Mouse (Mus musculus): ENCODE measurements around the gene Ccdc47.

The Ccdc47 gene

DNA sequence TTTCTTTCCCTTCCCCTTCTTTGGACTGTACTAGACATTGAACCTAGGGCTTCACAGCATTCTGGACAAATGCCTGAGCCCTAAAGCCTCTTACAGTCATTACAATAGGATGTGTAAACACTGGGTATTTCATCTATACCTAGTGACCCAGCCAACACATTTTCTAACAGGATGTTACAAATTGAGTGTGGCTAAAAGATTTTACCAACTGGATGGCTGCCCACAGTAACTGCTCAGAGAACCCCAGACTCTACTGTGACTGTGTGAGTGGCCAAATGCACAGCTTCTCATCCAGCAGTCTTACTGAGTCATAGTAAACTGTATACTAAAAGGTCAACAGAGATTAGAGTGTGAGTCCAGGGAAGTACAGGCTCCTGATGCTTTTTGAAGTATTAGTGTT is 20.8 kb downstream of the Ccdc47 start:
- DNase-seq, result no peak

DNA sequence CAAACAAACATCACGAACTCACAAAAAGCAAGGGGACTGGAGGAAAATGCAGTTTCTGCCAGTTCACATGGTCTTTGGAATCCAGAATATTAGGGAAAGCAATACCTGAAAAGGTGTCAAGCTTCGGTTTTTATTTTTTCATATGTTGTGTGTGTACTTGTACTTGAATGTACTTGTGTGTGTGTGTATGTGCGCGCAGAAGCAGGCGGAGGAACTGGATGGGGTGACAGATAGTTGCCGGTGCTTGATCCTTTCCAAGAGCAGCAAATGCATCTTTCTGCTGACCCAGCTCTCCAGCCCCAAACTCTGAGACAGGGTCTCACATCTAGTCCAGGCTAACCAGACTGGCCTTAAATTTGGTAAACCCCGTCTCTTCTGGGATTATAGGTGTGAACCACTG is 21.3 kb downstream of the Ccdc47 start:
- no peak for DNase-seq

DNA sequence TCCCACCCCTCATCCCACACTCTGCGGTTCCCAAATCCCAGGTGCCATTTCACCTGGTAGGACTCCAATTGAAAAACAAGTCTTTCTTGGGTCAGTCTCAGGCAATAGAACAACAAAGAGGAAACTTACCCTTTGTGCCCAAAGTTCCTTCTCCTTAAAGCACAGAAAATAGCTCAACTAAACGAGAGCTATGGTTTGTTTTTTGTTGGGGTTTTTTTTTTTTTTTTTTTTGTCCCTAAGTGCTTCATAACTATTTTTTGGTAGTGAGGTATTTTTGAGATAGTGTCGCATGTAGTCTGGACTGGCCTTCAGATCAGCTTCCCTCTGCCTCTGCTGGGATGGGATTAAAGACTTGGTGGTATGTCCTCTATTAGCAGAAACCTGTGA is 22.0 kb downstream of the Ccdc47 start:
- no peak for DNase-seq

DNA sequence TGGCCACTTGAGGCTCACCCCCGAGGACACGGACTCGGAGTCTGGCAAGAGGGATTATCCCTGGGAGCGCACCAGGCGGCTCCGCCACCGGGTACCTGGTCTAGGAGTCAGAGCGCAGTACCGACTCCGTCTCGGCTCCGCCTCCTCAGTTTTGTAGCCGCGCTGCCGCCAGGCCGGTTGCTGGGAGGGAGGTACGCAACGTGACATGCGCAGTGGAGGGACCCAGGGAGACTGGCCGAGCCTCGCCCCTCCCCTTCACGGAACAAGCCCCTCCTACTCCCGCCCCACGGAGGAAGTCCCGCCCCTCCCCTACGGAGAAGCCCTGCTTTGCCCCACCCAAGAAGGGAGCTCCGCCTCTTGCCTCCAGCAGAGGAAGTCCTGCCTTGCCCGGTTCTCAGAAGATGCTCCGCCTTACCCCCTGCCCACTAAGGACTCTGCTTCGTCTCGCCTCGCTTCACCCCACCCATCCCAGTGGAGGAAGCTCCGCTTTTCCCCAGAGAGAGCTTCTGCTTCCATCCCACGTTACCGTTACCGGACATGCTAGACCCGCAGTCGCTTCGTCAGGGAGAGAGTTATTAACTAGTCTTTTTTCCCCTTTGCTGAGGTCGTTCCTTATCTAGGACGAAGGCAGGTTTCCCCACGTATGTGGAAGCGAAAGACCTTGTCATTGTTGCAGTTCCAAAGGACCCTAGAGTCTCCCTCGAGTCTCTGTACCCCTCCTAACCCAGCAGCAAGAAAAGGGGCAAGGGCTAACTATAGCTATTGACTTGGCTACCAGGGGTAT is 22.6 kb downstream of the Ccdc47 start:
- peak; percentile 97 for DNase-seq

DNA sequence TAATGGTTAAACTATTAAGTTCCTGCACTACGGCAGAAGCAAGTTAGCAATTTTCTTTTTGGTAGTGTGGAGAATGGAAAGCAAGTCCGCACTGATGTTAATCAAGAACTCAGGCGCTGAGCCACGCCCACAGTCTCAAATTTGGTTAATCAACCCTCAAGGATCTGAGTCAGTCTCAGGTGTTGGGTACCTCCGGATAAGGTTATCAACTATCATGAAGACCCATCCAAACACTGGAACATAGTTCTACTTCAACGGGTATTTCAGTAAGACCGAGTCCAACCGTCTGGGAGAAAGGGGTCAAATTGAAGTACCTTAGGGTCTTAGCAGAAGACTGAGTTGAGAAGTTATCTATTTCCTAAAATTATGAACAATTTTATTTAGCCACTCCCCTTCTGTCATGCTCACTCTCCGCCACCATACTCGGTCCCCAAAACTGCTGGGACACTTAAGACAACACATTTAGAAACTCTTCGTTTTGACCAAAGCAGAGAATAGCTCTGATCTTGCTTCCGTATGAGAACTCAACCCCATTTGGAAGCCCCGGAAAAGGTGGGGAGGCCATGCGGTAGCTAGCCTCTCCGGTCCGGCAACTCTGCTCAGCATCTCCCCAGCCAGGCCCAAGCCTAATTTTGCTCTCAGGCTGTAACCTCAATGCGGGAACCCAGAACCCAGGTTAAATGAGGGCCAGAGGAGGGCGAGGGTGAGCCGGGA is 23.3 kb downstream of the Ccdc47 start:
- no peak for DNase-seq

DNA sequence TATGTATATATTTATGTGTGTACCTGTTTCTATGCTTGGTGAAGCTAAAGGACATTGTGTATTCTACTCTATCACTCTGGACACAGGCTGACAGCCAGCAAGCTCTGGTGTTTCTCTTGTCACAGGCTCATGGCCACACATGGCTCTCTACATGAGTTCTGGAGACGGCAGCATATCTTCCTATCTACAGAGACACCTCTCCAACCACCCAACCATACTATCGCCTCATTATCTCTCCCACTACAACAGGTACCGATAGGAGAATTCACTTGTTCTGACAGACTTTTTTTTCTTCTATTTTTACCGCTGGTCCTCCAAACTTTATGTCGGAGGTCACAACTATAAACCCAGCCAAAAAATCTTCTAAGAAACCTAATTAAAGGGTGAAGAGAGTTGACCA is 23.9 kb downstream of the Ccdc47 start:
- DNase-seq, result no peak

DNA sequence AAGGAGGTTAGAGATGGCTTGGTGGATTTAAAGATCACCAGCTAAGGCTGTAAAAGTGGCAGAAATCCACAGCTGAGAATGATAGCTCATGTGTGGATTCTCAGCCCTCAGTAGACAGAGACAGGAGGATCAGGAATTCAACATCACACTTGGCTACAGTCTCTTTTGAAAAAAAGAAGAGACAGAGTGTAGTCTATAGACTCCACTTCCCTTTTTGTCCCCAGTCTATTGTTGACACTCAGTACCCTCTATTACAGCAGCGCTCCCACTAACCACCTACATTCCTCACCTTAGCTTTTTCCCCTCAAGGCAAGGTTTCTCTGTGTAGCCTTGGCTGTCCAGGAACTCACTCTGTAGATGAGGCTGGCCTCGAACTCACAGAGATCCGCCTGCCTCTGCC is 24.4 kb downstream of the Ccdc47 start:
- DNase-seq, result no peak

DNA sequence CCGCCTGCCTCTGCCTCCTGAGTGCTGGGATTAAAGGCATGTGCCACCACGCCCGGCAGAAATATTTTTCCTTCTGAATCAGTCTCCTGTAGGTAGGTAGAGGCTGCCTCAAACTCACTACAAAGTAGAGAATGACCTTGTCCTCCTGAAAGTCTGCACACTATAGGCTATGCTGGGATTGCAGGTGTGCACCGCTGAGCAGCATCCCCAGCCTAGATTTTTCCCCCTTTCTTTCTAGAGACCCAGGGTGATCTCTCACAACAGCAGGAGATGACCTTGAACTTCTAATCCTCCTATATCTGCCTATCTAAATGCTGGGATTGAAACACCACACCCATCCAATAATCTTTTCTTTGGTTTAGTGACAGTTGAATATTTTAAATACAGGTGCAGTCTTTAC is 28.8 kb downstream of the Ccdc47 start:
- no peak for DNase-seq

DNA sequence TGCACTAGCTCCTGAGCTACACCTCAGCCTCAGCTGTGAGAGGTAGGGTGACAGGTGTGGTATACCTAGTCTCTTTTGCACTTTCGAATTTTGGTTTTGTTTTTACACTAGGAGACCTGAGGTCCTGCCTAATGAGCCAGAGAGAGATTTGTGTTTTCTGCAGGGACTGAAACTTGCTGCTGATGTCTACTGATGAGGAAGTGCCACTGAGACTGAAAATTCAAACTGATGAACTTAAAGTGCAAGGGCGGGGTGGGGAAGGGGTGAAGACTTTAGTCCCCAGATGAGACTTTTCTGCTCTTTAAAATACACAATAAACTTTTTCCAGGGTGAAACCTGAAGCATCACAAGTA is 35.7 kb downstream of the Ccdc47 start:
- no peak for DNase-seq

DNA sequence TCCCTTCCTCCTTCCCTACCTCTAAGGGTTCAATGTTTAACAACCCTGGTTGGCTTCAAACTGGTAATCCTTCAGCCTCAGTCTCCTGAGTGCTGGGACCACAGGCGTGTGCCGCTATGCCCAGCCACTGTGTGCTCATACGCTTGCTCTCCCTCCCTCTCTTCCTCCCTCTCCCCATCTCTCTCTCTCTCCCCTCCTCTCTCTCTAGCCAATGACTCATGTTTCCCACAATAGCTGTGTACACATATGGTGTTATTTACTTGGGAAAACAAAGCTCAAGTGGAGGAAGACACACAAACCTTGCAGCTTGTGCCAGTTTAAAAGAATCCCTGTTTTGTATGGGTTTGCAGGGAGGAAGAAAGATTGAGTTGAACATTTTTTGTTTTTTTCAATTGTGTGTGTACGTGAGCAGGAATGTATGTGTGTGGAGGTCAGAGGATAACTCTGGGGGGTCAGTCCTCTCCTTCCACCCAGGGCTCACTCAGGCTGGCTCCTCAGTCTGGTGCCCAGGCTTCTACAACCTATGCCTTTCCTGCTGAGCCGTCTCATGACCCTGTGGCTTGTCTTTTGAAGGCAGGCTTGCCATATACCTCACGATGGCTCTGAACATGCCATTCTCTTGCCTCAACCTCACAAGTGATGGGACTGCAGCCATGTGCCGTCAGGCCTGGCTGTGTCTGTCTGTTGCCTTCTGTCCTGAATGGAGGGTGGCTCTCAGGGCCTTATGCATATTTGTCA is 36.3 kb downstream of the Ccdc47 start:
- peak; percentile 59 for DNase-seq

DNA sequence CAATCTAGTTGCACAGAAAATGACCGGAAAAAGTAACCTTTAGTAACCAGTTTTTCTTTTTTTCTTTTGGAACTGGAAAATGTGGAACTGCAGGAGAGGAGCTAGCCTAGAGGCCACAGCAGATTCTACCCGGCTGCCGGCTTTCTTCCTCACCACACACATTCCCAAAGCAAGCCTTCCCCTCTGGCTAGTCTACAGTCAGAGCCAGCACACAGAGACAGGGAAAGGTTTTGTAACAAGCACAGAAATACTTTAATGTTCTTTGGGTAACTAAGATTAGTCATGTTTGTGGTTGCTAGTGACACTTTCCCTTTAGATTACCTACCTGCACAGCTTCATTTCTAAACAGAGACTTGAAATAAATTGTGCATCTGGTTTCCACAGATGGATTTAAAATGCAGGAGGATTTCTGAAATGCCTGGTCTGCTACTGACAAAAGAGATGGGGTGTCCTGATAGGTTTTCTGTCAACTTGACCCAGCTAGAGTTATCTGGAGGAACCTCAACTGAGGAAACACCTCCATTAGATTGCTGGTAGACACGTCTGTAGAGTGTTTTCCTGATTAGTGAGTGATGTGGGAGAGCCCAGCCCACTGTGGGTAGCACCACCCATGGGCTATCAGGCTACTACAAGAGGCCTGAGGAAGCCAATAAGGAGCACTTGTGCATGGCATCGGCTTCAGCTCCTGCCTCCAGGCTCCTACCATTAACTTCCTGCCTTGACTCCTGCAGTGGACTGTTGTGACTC is 37.9 kb downstream of the Ccdc47 start:
- no peak for DNase-seq

DNA sequence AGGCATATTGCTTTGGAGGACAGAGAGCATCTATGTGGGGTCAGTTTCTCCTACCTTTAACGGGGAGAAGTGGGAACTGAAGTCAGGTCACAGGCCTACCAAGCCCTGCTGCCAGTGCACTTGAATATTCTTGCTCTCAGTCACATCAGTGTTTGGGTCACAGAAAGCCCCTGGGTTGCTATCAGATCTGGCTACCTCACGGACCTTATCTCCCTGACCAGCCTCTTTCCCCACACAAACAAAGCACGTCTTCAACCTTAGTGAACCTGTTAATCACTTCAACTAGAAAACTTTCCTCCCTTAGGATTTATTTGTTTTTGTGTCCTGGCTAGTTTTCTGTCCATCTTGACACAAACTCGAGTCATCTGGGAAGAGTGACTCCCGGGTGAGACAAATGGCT is 39.8 kb downstream of the Ccdc47 start:
- no peak for DNase-seq

DNA sequence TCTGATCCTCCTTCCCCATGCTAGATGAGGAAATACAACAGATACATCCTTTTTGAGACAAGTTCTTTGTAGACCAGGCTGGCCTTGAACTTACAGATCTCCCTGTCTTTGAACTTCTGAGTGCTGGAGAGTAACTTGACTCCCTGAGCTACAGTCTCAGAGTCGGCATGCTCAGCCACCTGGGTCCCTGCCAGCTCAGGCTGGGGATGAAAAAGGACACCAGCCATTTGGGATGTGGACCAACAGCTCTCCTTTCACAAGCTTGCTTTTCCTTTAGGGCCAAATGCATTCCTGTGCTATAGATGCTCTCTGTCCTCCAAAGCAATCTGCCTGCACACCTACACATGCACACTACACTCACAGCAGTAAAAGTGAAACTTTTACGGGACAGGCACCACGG is 41.1 kb downstream of the Ccdc47 start:
- DNase-seq, result no peak

DNA sequence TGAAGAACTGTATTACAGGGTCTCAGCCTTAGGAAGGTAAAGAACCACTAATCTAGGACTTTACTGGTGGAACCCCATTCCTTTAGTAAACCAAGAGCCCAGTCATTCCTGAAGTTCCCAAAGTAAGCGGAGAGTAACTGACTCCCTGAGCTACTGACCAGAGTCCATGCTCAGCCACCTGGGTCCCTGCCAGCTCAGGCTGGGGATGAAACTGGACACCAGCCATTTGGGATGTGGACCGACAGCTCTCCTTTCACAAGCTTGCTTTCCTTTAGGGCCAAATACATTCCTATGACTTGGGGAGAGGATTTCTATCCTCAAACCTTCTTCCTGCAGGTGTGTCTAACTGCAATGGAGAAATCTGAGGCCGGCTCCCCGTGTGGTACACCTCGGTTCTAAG is 41.8 kb downstream of the Ccdc47 start:
- no peak for DNase-seq

DNA sequence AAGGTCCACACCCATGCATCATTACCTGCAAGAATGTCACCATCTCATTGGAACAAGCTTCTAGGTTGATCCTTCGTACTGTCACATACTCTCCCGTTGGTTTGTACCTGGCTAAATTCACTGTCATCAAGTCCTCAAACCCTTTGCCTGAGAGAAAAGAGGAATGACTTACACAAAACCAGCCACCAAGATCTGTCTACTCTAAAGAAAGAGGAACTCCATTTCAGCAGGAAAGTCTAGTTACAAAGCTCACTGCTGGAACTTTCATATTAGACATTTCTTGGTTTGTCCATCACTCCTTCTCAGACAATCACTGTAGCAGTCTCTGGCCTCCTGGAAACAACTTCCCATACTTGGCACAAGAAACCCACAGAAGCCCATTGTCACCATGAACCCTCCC is 42.9 kb downstream of the Ccdc47 start:
- DNase-seq, result no peak

DNA sequence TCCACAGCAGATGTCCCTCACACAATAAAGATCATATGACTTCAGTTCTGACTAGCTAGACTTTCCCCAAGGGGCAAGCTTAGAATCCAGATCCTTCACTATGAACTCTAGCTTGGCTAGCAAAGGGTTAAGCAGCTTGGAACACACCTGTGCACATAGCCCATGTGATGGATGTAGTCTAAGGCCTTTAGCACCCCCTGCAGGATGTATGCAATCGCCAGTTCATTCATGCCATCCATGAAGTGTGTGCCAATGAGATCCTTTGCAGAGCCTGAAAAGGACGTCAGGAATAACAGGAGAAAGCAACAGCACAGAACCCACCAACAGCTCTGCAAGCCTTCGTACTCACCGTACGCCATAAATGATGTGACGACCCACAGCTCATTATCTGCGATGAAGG is 45.3 kb downstream of the Ccdc47 start:
- DNase-seq, result no peak

DNA sequence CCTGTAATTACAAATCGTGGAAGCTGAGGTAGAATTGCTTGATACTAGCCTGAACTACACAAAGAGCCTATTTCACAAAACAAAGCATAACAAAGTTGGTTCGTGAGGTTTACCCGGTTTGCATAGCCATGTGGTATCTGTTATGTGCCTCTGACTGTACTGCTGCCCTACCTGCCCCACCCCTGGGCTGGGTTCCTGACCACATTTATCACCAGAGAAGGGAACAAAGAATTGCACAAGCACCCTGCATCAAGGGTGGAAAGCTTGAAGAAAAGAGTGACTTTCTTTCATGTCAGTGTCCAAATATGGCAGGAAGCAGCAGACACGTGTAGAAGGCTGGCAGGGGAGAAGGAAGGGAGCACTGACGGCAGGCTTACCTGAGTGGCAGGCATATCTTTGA is 48.7 kb downstream of the Ccdc47 start:
- no peak for DNase-seq

DNA sequence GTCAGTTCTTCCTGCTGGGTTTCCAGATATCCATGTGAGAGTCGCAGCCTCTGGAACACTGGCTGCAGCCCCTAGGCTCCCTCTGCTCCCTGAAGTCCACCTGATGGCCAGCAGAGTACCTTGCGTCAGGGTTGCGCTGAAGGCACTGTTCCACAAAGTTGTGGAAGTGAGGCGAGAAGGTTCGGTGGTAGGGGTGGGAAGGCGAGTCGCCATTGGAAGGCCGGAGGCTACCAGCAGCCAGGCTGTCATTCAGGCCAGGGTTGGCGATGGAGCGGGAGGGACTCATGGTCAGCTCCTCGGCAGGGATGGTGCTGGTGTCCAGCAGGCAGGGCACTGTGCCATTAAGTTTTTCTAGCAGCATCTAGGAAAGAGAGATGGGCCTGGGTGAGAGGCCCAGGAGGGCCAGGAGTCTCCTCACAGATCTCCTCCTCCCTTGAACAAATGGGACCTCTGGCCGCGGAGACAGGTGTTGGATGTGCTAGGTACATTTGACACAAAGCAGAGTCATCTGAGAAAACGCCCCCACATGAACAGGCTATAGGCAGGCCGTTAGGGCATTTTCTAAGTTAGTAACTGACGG is 51.5 kb downstream of the Ccdc47 start:
- no peak for DNase-seq

DNA sequence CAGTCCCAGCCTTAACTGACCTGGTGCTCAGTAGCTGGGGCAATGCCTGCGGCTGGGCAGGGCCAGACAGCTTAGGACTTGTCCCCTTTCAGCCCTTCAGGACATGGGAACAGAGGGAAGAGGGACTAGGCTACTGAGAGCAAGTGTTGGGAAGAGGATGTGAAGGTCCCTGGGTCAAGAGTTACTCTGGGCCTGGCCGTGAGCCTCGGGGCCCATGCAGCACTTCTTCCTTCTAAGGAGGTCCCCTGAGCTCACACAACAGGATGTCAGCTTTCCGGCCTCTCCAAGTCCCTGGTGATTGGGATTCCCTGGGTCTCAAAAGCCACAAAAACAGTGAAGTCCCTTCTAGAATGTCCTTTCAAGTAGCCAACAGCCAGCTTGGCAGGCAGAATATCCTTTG is 52.6 kb downstream of the Ccdc47 start:
- no peak for DNase-seq

DNA sequence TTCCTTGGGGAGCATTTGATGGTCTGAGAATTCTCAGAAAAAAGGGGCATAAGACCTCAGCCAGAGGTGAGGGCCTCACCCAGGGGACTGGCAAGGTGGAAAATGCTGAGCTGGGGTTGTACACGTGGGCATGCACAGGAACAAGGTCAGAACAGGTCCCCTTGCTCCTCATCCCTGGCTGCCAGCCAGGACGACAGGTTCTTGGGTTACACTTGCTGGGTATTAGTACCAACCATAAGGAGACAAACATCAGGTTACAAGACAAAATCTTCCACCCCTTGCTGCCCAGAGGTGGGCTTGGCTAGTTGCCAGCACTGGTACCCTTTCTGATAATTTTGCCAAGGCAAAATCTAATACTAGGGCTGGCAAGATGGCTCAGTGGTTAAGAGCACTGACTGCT is 53.9 kb downstream of the Ccdc47 start:
- DNase-seq, result no peak

DNA sequence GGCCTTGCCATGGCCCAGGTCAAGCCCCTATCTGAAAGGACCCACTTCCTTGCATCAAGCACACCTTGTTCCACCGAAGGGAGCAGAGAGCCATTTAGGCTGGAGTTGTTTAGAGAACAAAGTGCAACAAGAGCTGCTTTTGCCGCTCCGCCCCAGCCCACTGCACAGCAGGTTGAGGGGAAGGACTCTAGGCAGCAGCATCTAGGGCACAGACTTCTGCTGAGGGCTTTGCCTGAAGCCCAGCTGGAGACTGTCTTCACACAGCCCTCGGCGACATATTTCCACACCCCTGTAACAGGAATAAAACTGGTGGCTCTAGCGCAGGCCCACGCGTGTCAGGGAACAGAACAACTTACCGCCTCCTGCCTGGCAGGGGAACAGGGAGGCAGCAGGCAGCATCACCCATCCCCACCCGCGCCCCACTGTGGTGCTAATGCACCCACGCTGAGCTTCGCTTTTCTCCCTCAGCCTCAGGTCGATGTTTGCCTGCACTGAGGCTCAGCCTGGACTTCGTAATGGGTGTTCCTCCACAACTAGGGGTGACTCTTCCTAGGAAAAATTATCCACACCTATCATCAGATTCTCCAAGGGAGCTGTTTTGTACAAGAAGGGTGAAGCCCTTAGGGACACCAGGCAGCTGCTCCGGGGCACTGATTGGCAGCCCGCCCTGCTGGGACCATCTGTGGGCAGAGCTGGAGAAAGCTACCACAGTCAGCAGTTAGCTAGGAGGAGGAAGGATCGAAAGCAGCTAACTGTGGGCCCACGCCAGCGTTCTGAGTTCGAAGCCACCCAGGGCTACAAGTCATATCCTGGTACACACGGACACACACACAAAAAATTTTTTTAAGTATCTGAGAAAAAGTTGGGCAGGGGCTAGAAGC is 55.1 kb downstream of the Ccdc47 start, which contains the start of the genes Gm10840 and Limd2:
Gene Gm10840 (plus strand): TSS at position 10 of the 881 bp plus-strand sequence.
Gene Limd2 (minus strand): TSS at position 20 of the 881 bp plus-strand sequence.
- DNase-seq, result peak; percentile 96
